Mouse (Mus musculus): ENCODE measurements around the gene 4921524J17Rik.

GRCm38 (mm10) chr8:85395681-85396431, 36.8 kb downstream of the 4921524J17Rik start:
- no peak for TF ChIP-seq CTCF (IDR thresholded peaks at IDR 0.05; ENCODE audit: extremely low read depth, insufficient read depth, low read length)
- no peak for TF ChIP-seq POLR2A (IDR thresholded peaks at IDR 0.05; ENCODE audit: extremely low read depth, insufficient read depth, low read length)

All from cortical plate, adult 2 months (tissue).